8 mouse cellular contexts compared by ENCODE assay signal in genomic region chr10:81385603-81386306, GRCm38 (mm10). TPM values are rescaled to one million over a fixed set of nuclear protein-coding genes. Genes with fewer than 3 reads are reported as not detected.
A peak's percentile ranks its signal among the peaks of the same experiment; 100 is the strongest.
DNase-seq lines count a peak whose midpoint lies in the region; ATAC-seq lines count a peak whose summit lies in the region.

No protein-coding gene starts in this region.

- no peaks in the 10 kb centered on the region for H3K9me3 ChIP-seq in limb, embryonic 13.5 days
- no peaks in the 10 kb centered on the region for H3K9me3 ChIP-seq in stomach, embryonic 15.5 days

- H3K4me2 ChIP-seq in limb, embryonic 13.5 days (replicated peaks) = peak overlapping the region; percentile 88
- H3K4me2 ChIP-seq in stomach, embryonic 15.5 days = peak overlapping the region; percentile 79

- H3K4me3 ChIP-seq in limb, embryonic 13.5 days = peak overlapping the region; percentile 80
- peak overlapping the region; percentile 73 for H3K4me3 ChIP-seq in stomach, embryonic 15.5 days (replicated peaks)

- peak; percentile 60 for DNase-seq in cerebellum, adult 9-10 months
- no peak for DNase-seq in cerebellum, adult 11 months
- peak; percentile 78 for DNase-seq in ovary, adult 18-20 months (ENCODE audit: low spot score)
- no peak for DNase-seq in ovary, postnatal 14 days (ENCODE audit: low spot score)
- DNase-seq in layer of hippocampus, postnatal 25 days (ENCODE audit: extremely low spot score in 1 of 2, low spot score in 1 of 2) = no peak
- no peak for DNase-seq in layer of hippocampus, postnatal 10 days (ENCODE audit: low spot score in 2 of 2)

- no peak overlapping the region for H3K27ac ChIP-seq in limb, embryonic 13.5 days
- H3K27ac ChIP-seq in stomach, embryonic 15.5 days = no peak overlapping the region

- H3K27me3 ChIP-seq in limb, embryonic 13.5 days = no peaks in the 10 kb centered on the region
- no peaks in the 10 kb centered on the region for H3K27me3 ChIP-seq in stomach, embryonic 15.5 days (replicated peaks)

- H3K9ac ChIP-seq in limb, embryonic 13.5 days = peak overlapping the region; percentile 84
- no peak overlapping the region for H3K9ac ChIP-seq in stomach, embryonic 15.5 days

- peaks cover 13% of the 10 kb centered on the region for H3K4me1 ChIP-seq in limb, embryonic 13.5 days
- peaks cover 15% of the 10 kb centered on the region for H3K4me1 ChIP-seq in stomach, embryonic 15.5 days

- no peak for ATAC-seq in limb, embryonic 13.5 days (ENCODE audit: low FRiP score, low read depth)
- no peak for ATAC-seq in stomach, embryonic 15.5 days (ENCODE audit: insufficient read depth, low FRiP score, low read depth)

- peaks cover 37% of the 10 kb centered on the region for H3K36me3 ChIP-seq in limb, embryonic 13.5 days
- H3K36me3 ChIP-seq in stomach, embryonic 15.5 days = peaks cover 27% of the 10 kb centered on the region; the same call in 1 of the 2 replicates

- WGBS in limb, embryonic 13.5 days = 86% methylated on average over 22 of the region's 22 CpGs
- WGBS in stomach, embryonic 15.5 days = 67% methylated on average over 22 of the region's 22 CpGs

RNA-seq across cellular contexts. Expression of gene Gm48551, which starts 1.5 kb away (rescaled TPM):
- polyA plus RNA-seq in limb, embryonic 13.5 days (2015; fragmentation: Nextera tagmentation; extraction: Ambion mirVana) = 3.3 and 4.0 TPM in 2 replicates
- 2.9 and 3.3 TPM in 2 replicates for polyA plus RNA-seq in stomach, embryonic 15.5 days (2015; fragmentation: Nextera tagmentation; extraction: Ambion mirVana)
- total RNA-seq in layer of hippocampus, postnatal 25 days (2021) = 1 to 10 TPM; 2.6 to 3.7 TPM
- total RNA-seq in layer of hippocampus, postnatal 10 days (2021) = 1 to 10 TPM; 2.3 to 4.5 TPM

RNA-seq across cellular contexts. Expression of gene Dohh, which starts 1.5 kb away (rescaled TPM):
- polyA plus RNA-seq in limb, embryonic 13.5 days (2015; fragmentation: Nextera tagmentation; extraction: Ambion mirVana) = 72.7 and 79.4 TPM in 2 replicates
- polyA plus RNA-seq in stomach, embryonic 15.5 days (2015; fragmentation: Nextera tagmentation; extraction: Ambion mirVana) = 78.9 and 80.4 TPM in 2 replicates
- total RNA-seq in layer of hippocampus, postnatal 25 days (2021) = 10 to 100 TPM; 79.1 to 87.1 TPM
- 10 to 100 TPM; 72.0 to 77.3 TPM for total RNA-seq in layer of hippocampus, postnatal 10 days (2021)

RNA-seq across cellular contexts. Expression of gene Gm48552, which starts 3.0 kb away (rescaled TPM):
- 1.7 and 1.9 TPM in 2 replicates for polyA plus RNA-seq in limb, embryonic 13.5 days (2015; fragmentation: Nextera tagmentation; extraction: Ambion mirVana)
- 0.41 and 1.4 TPM in 2 replicates for polyA plus RNA-seq in stomach, embryonic 15.5 days (2015; fragmentation: Nextera tagmentation; extraction: Ambion mirVana)
- total RNA-seq in layer of hippocampus, postnatal 25 days (2021) = 1 to 10 TPM; 3.2 to 4.7 TPM
- 1 to 10 TPM; 1.1 to 3.5 TPM for total RNA-seq in layer of hippocampus, postnatal 10 days (2021)

RNA-seq across cellular contexts. Expression of gene Smim24, which starts 7.1 kb away (rescaled TPM):
- 4.2 and 4.7 TPM in 2 replicates for polyA plus RNA-seq in limb, embryonic 13.5 days (2015; fragmentation: Nextera tagmentation; extraction: Ambion mirVana)
- 59.5 and 77.5 TPM in 2 replicates for polyA plus RNA-seq in stomach, embryonic 15.5 days (2015; fragmentation: Nextera tagmentation; extraction: Ambion mirVana)
- 1 to 10 TPM; 1.4 to 3.1 TPM for total RNA-seq in layer of hippocampus, postnatal 25 days (2021)
- 1 to 10 TPM; 2.6 to 3.0 TPM for total RNA-seq in layer of hippocampus, postnatal 10 days (2021)

RNA-seq across cellular contexts. Expression of gene Fzr1, which starts 7.4 kb away (rescaled TPM):
- polyA plus RNA-seq in limb, embryonic 13.5 days (2015; fragmentation: Nextera tagmentation; extraction: Ambion mirVana) = 111 and 112 TPM in 2 replicates
- polyA plus RNA-seq in stomach, embryonic 15.5 days (2015; fragmentation: Nextera tagmentation; extraction: Ambion mirVana) = 88.5 and 90.5 TPM in 2 replicates
- 10 to 100 TPM; 65.9 to 66.6 TPM for total RNA-seq in layer of hippocampus, postnatal 25 days (2021)
- total RNA-seq in layer of hippocampus, postnatal 10 days (2021) = 10 to 100 TPM; 81.2 to 85.2 TPM

Comparison
In these comparisons a context has a peak if more than half of its experiments do, and no peak if none do; other contexts are left out.
1. DNase-seq: peak in cerebellum, adult 9-10 months (single experiment) and ovary, adult 18-20 months (single experiment); none in cerebellum, adult 11 months (single experiment), ovary, postnatal 14 days (single experiment), layer of hippocampus, postnatal 25 days (0 of 2) and layer of hippocampus, postnatal 10 days (0 of 2).